Mouse (Mus musculus) bone marrow, adult 2 months (tissue): ENCODE results near the gene Fgfr2.

Experiments
- CTCF ChIP-seq: fragments of 200-500 bp; IDR thresholded peaks from 2 replicates; pipeline ENCODE4 v1.5.1; 2011; ENCODE audit warnings: low read length, control low read depth; ENCODE audit not compliant: control insufficient read depth, insufficient read depth
- POLR2A ChIP-seq: fragments of 200-500 bp; IDR thresholded peaks from 2 replicates; pipeline ENCODE4 v1.6.1; 2011; ENCODE audit warnings: low read depth, mild to moderate bottlenecking, control low read depth, low read length, borderline replicate concordance; ENCODE audit not compliant: control insufficient read depth

DNA sequence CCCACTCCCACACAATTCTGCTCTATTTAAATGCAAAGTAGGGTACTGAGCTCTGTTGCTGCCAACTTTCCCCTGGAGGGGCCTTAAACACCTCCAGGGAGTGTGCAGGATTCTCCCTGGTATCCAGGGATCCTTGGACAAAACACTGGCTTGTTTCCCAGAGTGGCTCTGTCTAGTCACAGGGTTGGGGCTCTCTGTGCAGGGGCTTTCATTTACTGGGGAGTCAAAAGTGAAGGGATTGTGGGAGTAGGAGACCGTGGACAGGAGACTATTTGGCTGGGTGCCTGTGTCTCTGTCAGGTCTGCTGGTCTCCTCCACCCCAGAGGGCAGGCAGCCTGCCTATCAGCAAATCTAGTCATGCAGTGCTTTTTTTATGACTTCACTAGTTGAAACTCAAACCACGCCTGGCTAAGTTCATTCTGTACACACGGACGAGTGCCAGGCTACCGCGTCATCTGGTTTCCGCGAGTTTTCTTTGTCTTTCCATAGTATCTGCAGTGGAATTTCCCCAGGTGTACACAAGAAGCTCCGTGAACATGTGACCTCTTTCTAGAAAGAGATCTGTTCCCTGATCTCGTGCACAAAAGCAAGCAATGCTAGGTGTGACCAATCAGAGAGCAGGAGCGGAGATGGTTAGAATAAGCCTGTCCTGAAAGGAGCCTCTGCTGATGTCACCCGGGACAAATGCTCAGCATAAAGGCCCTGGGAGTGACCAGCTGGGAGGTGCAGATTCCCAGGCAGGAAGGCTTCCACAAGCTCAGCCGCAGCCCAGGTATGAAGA lies 2548.7 kb downstream of the Fgfr2 start:
- TF ChIP-seq POLR2A (no peak), CTCF (no peak)
